Mouse (Mus musculus) kidney, embryonic 15.5 days (tissue): ENCODE results near the gene Fem1a. TPM values are rescaled to one million over a fixed set of nuclear protein-coding genes. Genes with fewer than 3 reads are reported as not detected.

ENCODE experiments used
- ATAC-seq: fragments of 200-750 bp; cut with Nextera tagmentation; replicated peaks from 2 replicates; pipeline ENCODE4 v1.8.0; 2017; ENCODE audit warnings: moderate TSS enrichment; ENCODE audit not compliant: low FRiP score
- H3K27ac ChIP-seq: fragments of 300-500 bp; sonication (generic); 2 replicates; pipeline ENCODE4 v1.5.1; 2015; ENCODE audit warnings: mild to moderate bottlenecking, inconsistent platforms
- H3K27me3 ChIP-seq: fragments of 300-500 bp; sonication (generic); 2 replicates; pipeline ENCODE4 v1.6.1; 2015; ENCODE audit warnings: inconsistent platforms
- H3K36me3 ChIP-seq: fragments of 300-500 bp; sonication (generic); 2 replicates; pipeline ENCODE4 v1.6.1; 2015; ENCODE audit warnings: inconsistent platforms
- H3K4me1 ChIP-seq: fragments of 300-500 bp; sonication (generic); 2 replicates; pipeline ENCODE4 v1.6.1; 2015; ENCODE audit warnings: inconsistent platforms
- H3K4me2 ChIP-seq: fragments of 300-500 bp; sonication (generic); 2 replicates; pipeline ENCODE4 v1.6.1; 2015; ENCODE audit warnings: moderate library complexity, mild to moderate bottlenecking, inconsistent platforms
- H3K4me3 ChIP-seq: fragments of 300-500 bp; sonication (generic); replicated peaks from 2 replicates; pipeline ENCODE4 v1.5.1; 2015; ENCODE audit warnings: mild to moderate bottlenecking, inconsistent platforms
- H3K9ac ChIP-seq: fragments of 300-500 bp; sonication (generic); 2 replicates; pipeline ENCODE4 v1.6.1; 2015; ENCODE audit warnings: mild to moderate bottlenecking, inconsistent platforms
- H3K9me3 ChIP-seq: fragments of 300-500 bp; sonication (generic); replicated peaks from 2 replicates; pipeline ENCODE4 v1.6.1; 2016; ENCODE audit warnings: inconsistent platforms
- WGBS: fragments of 180-500 bp; shearing (Covaris S2); methylation state at CpG from one replicate; pipeline ENCODE4 v1.1.7; 2015; ENCODE audit warnings: mixed read lengths; 5-methylcytosine and 5-hydroxymethylcytosine counted together
- polyA plus RNA-seq: library from polyadenylated mRNA; unstranded; fragments of >200 nt; fragmentation: Nextera tagmentation; extraction: Ambion mirVana; gene quantifications from 2 replicates; pipeline ENCODE4 v1.2.1, GENCODE M21; 2015

Gene Fem1a
- polyA plus RNA-seq, 1 experiment from 2014 or later = 13.1 TPM

GRCm38 (mm10) chr17:56271609-56272253 is 15.1 kb downstream of the Fem1a start:
- WGBS = 87% methylated on average over 12 of the region's 12 CpGs
- H3K4me2 ChIP-seq = no peak overlapping the region
- H3K36me3 ChIP-seq = peaks cover 20% of the 10 kb centered on the region
- no peak for ATAC-seq
- no peak overlapping the region for H3K27ac ChIP-seq
- no peaks in the 10 kb centered on the region for H3K27me3 ChIP-seq
- H3K4me1 ChIP-seq = peaks cover 32% of the 10 kb centered on the region
- no peaks in the 10 kb centered on the region for H3K9me3 ChIP-seq
- H3K4me3 ChIP-seq = no peak overlapping the region
- H3K9ac ChIP-seq = no peak overlapping the region

- peak overlapping the region; percentile 51; the same call in 1 of the 2 replicates for H3K27ac ChIP-seq
- peaks cover 21% of the 10 kb centered on the region for H3K36me3 ChIP-seq
- whole genome bisulfite sequencing = 67% methylated on average over 3 of the region's 3 CpGs
- H3K4me2 ChIP-seq = no peak overlapping the region
- no peak overlapping the region for H3K9ac ChIP-seq
- no peak overlapping the region for H3K4me3 ChIP-seq
- no peak for ATAC-seq
- no peaks in the 10 kb centered on the region for H3K9me3 ChIP-seq
- peaks cover 41% of the 10 kb centered on the region for H3K4me1 ChIP-seq
- no peaks in the 10 kb centered on the region for H3K27me3 ChIP-seq
Measured at GRCm38 (mm10) chr17:56272644-56273043, 16.0 kb downstream of the Fem1a start.

GRCm38 (mm10) chr17:56273482-56273881 is 16.9 kb downstream of the Fem1a start:
- no peak overlapping the region for H3K4me3 ChIP-seq
- H3K27ac ChIP-seq = 0 out of 2 replicates have a peak overlapping the region, but pooled peaks have one; percentile 1
- H3K4me1 ChIP-seq = peaks cover 46% of the 10 kb centered on the region
- H3K4me2 ChIP-seq = no peak overlapping the region
- no peak overlapping the region for H3K9ac ChIP-seq
- H3K27me3 ChIP-seq = no peaks in the 10 kb centered on the region
- 65% methylated on average over 7 of the region's 7 CpGs for WGBS
- H3K9me3 ChIP-seq = no peaks in the 10 kb centered on the region
- no peak for ATAC-seq
- peaks cover 28% of the 10 kb centered on the region for H3K36me3 ChIP-seq

- Histone ChIP-seq H3K4me3 (no peak overlapping the region), H3K4me1 (peaks cover 44% of the 10 kb centered on the region), H3K27me3 (no peaks in the 10 kb centered on the region), H3K9ac (no peak overlapping the region), H3K9me3 (no peaks in the 10 kb centered on the region), H3K27ac (0 out of 2 replicates have a peak overlapping the region, but pooled peaks have one; percentile 1), H3K4me2 (no peak overlapping the region), H3K36me3 (peaks cover 33% of the 10 kb centered on the region)
- ATAC-seq = no peak
- WGBS = 92% methylated on average over 5 of the region's 5 CpGs
Measured at GRCm38 (mm10) chr17:56273986-56274385, 17.4 kb downstream of the Fem1a start.

GRCm38 (mm10) chr17:56275842-56276480 is 19.4 kb downstream of the Fem1a start:
- Histone ChIP-seq H3K9ac (peak overlapping the region; percentile 82), H3K27me3 (no peaks in the 10 kb centered on the region), H3K27ac (peak overlapping the region; percentile 94), H3K9me3 (no peaks in the 10 kb centered on the region), H3K36me3 (peaks cover 40% of the 10 kb centered on the region), H3K4me2 (peak overlapping the region; percentile 80), H3K4me1 (peaks cover 37% of the 10 kb centered on the region), H3K4me3 (peak overlapping the region; percentile 67)
- WGBS = 26% methylated on average over 5 of the region's 5 CpGs
- peak; percentile 29 for ATAC-seq

GRCm38 (mm10) chr17:56276643-56277566 is 20.3 kb downstream of the Fem1a start, which contains the start of gene Ticam1:
Gene Ticam1 (minus strand): TSS chr17:56276786.
- Histone ChIP-seq H3K4me3 (peak within 1 kb of the TSS; percentile 67), H3K4me2 (peak within 1 kb of the TSS; percentile 80), H3K4me1 (peaks cover 37% of the 10 kb centered on the region), H3K27me3 (no peaks in the 10 kb centered on the region), H3K9me3 (no peaks in the 10 kb centered on the region), H3K9ac (peak within 1 kb of the TSS; percentile 82), H3K36me3 (peaks cover 40% of the 10 kb centered on the region), H3K27ac (peak within 1 kb of the TSS; percentile 94)
- 4% methylated on average over 21 of the region's 21 CpGs for WGBS
- ATAC-seq = peak; percentile 95

GRCm38 (mm10) chr17:56277567-56277893 is 20.9 kb downstream of the Fem1a start:
- peaks cover 34% of the 10 kb centered on the region for H3K4me1 ChIP-seq
- no peaks in the 10 kb centered on the region for H3K9me3 ChIP-seq
- H3K27me3 ChIP-seq = no peaks in the 10 kb centered on the region
- H3K27ac ChIP-seq = peak overlapping the region; percentile 94
- H3K4me3 ChIP-seq = peak overlapping the region; percentile 67; the same call in 1 of the 2 replicates
- peak overlapping the region; percentile 80 for H3K4me2 ChIP-seq
- peaks cover 42% of the 10 kb centered on the region for H3K36me3 ChIP-seq
- H3K9ac ChIP-seq = 0 out of 2 replicates have a peak overlapping the region, but pooled peaks have one; percentile 24
- ATAC-seq = no peak
- WGBS = 49% methylated on average over 2 of the region's 2 CpGs

- peaks cover 28% of the 10 kb centered on the region for H3K4me1 ChIP-seq
- no peak overlapping the region for H3K9ac ChIP-seq
- 90% methylated on average over 5 of the region's 5 CpGs for WGBS
- H3K4me2 ChIP-seq = no peak overlapping the region
- no peak overlapping the region for H3K4me3 ChIP-seq
- peaks cover 50% of the 10 kb centered on the region for H3K36me3 ChIP-seq
- no peaks in the 10 kb centered on the region for H3K27me3 ChIP-seq
- peak overlapping the region; percentile 94; the same call in 1 of the 2 replicates for H3K27ac ChIP-seq
- H3K9me3 ChIP-seq = no peaks in the 10 kb centered on the region
- ATAC-seq = no peak
Measured at GRCm38 (mm10) chr17:56278340-56278739, 21.7 kb downstream of the Fem1a start.

GRCm38 (mm10) chr17:56279481-56280155 is 23.0 kb downstream of the Fem1a start:
- Histone ChIP-seq H3K27me3 (no peaks in the 10 kb centered on the region), H3K9me3 (no peaks in the 10 kb centered on the region), H3K4me2 (no peak overlapping the region), H3K9ac (no peak overlapping the region), H3K4me1 (peaks cover 23% of the 10 kb centered on the region), H3K4me3 (no peak overlapping the region), H3K36me3 (peaks cover 62% of the 10 kb centered on the region), H3K27ac (no peak overlapping the region)
- 92% methylated on average over 12 of the region's 12 CpGs for whole genome bisulfite sequencing
- no peak for ATAC-seq

- 92% methylated on average over 12 of the region's 12 CpGs for WGBS
- no peak overlapping the region for H3K4me3 ChIP-seq
- H3K27ac ChIP-seq = no peak overlapping the region
- H3K36me3 ChIP-seq = peaks cover 78% of the 10 kb centered on the region
- H3K27me3 ChIP-seq = no peaks in the 10 kb centered on the region
- ATAC-seq = no peak
- no peak overlapping the region for H3K4me2 ChIP-seq
- H3K9ac ChIP-seq = no peak overlapping the region
- H3K9me3 ChIP-seq = no peaks in the 10 kb centered on the region
- peaks cover 13% of the 10 kb centered on the region for H3K4me1 ChIP-seq
Measured at GRCm38 (mm10) chr17:56281193-56281592, 24.6 kb downstream of the Fem1a start.

- 85% methylated on average over 4 of the region's 4 CpGs for WGBS
- H3K4me1 ChIP-seq = peaks cover 12% of the 10 kb centered on the region
- H3K4me3 ChIP-seq = no peak overlapping the region
- H3K9me3 ChIP-seq = no peaks in the 10 kb centered on the region
- H3K27ac ChIP-seq = no peak overlapping the region
- no peak overlapping the region for H3K4me2 ChIP-seq
- ATAC-seq = no peak
- H3K9ac ChIP-seq = no peak overlapping the region
- peaks cover 87% of the 10 kb centered on the region for H3K36me3 ChIP-seq
- no peaks in the 10 kb centered on the region for H3K27me3 ChIP-seq
Measured at GRCm38 (mm10) chr17:56282802-56283201, 26.2 kb downstream of the Fem1a start.
